Mouse (Mus musculus) hindbrain, embryonic 16.5 days (tissue): Measurements from ENCODE around the gene Syna. TPM values are rescaled to one million over a fixed set of nuclear protein-coding genes. Genes with fewer than 3 reads are reported as not detected.

Experiments
- ATAC-seq: fragments of 200-750 bp; cut with Nextera tagmentation; 2 replicates; pipeline ENCODE4 v1.8.0; 2017; ENCODE audit warnings: moderate TSS enrichment, moderate library complexity
- H3K27ac ChIP-seq: fragments of 300-500 bp; sonication (generic); 2 replicates; pipeline ENCODE4 v1.5.1; 2014; ENCODE audit warnings: low read depth, mild to moderate bottlenecking, control low read depth, low read length, moderate library complexity
- H3K27me3 ChIP-seq: fragments of 300-500 bp; sonication (generic); replicated peaks from 2 replicates; pipeline ENCODE4 v1.6.1; 2014; ENCODE audit warnings: low read length; ENCODE audit not compliant: control insufficient read depth, insufficient read depth
- H3K36me3 ChIP-seq: fragments of 300-500 bp; sonication (generic); 2 replicates; pipeline ENCODE4 v1.6.1; 2014; ENCODE audit warnings: mild to moderate bottlenecking, low read length, moderate library complexity, mixed read lengths; ENCODE audit not compliant: control insufficient read depth, insufficient read depth
- H3K4me1 ChIP-seq: fragments of 300-500 bp; sonication (generic); 2 replicates; pipeline ENCODE4 v1.6.1; 2014; ENCODE audit warnings: low read depth, low read length; ENCODE audit not compliant: control insufficient read depth, insufficient read depth
- H3K4me2 ChIP-seq: fragments of 300-500 bp; sonication (generic); 2 replicates; pipeline ENCODE4 v1.6.1; 2014; ENCODE audit warnings: mild to moderate bottlenecking, low read length, control low read depth, moderate library complexity
- H3K4me3 ChIP-seq: fragments of 300-500 bp; sonication (generic); 2 replicates; pipeline ENCODE4 v1.5.1; 2014; ENCODE audit warnings: mild to moderate bottlenecking, low read length, control low read depth, moderate library complexity
- H3K9ac ChIP-seq: fragments of 300-500 bp; sonication (generic); 2 replicates; pipeline ENCODE4 v1.6.1; 2014; ENCODE audit warnings: low read depth, mild to moderate bottlenecking, control low read depth, low read length, moderate library complexity
- H3K9me3 ChIP-seq: fragments of 300-500 bp; sonication (generic); 2 replicates; pipeline ENCODE4 v1.6.1; 2014; ENCODE audit warnings: mild to moderate bottlenecking, low read length, moderate library complexity; ENCODE audit not compliant: control insufficient read depth
- WGBS: fragments of 180-500 bp; shearing (Covaris S2); extraction: QIAGEN DNeasy Blood & Tissue Kit; methylation state at CpG from one replicate; pipeline ENCODE4 v1.1.7; 2014; 5-methylcytosine and 5-hydroxymethylcytosine counted together
- polyA plus RNA-seq: library from polyadenylated mRNA; unstranded; fragments of >200 nt; fragmentation: Nextera tagmentation; extraction: Ambion mirVana; gene quantifications from 2 replicates; pipeline ENCODE4 v1.2.1, GENCODE M21; 2015

Syna gene
- polyA plus RNA-seq, 1 experiment from 2014 or later: 0.45 TPM

GRCm38 (mm10) chr5:134583006-134583883, 23.3 kb upstream of the Syna start:
- Histone ChIP-seq H3K4me1 (peaks cover 7% of the 10 kb centered on the region), H3K36me3 (no peaks in the 10 kb centered on the region), H3K27ac (no peak overlapping the region), H3K9me3 (no peaks in the 10 kb centered on the region), H3K4me3 (peak overlapping the region; percentile 98), H3K27me3 (no peaks in the 10 kb centered on the region), H3K4me2 (peak overlapping the region; percentile 97), H3K9ac (peak overlapping the region; percentile 91)
- 30% methylated on average over 15 of the region's 15 CpGs for WGBS
- ATAC-seq: no peak

- Histone ChIP-seq H3K36me3 (no peaks in the 10 kb centered on the region), H3K4me1 (peaks cover 7% of the 10 kb centered on the region), H3K27me3 (no peaks in the 10 kb centered on the region), H3K9me3 (no peaks in the 10 kb centered on the region), H3K27ac (no peak overlapping the region), H3K9ac (peak overlapping the region; percentile 91), H3K4me2 (peak overlapping the region; percentile 97), H3K4me3 (peak overlapping the region; percentile 98)
- WGBS: 7% methylated on average over 30 of the region's 30 CpGs
- ATAC-seq: peak; percentile 97
Measured at GRCm38 (mm10) chr5:134582221-134582907, 22.4 kb upstream of the Syna start.

- no peak within 1 kb of the TSS for H3K27ac ChIP-seq
- no peaks in the 10 kb centered on the region for H3K36me3 ChIP-seq
- H3K4me2 ChIP-seq: no peak within 1 kb of the TSS
- no peak within 1 kb of the TSS for H3K9ac ChIP-seq
- ATAC-seq: no peak
- no peaks in the 10 kb centered on the region for H3K27me3 ChIP-seq
- H3K9me3 ChIP-seq: no peaks in the 10 kb centered on the region
- 86% methylated on average over 5 of the region's 5 CpGs for WGBS
- H3K4me1 ChIP-seq: peaks cover 7% of the 10 kb centered on the region
- no peak within 1 kb of the TSS for H3K4me3 ChIP-seq
Measured at GRCm38 (mm10) chr5:134581146-134581545, 21.2 kb upstream of the Syna start, which contains the start of gene Rfc2. Gene Rfc2 (plus strand): TSS chr5:134581366.

GRCm38 (mm10) chr5:134579135-134579534, 19.2 kb upstream of the Syna start:
- no peak for ATAC-seq
- no peak overlapping the region for H3K27ac ChIP-seq
- no peak overlapping the region for H3K4me3 ChIP-seq
- no peak overlapping the region for H3K4me2 ChIP-seq
- H3K4me1 ChIP-seq: peaks cover 7% of the 10 kb centered on the region
- WGBS: 67% methylated on average over 3 of the region's 3 CpGs
- no peaks in the 10 kb centered on the region for H3K36me3 ChIP-seq
- H3K27me3 ChIP-seq: no peaks in the 10 kb centered on the region
- no peak overlapping the region for H3K9ac ChIP-seq
- no peaks in the 10 kb centered on the region for H3K9me3 ChIP-seq

- Histone ChIP-seq H3K4me3 (no peak overlapping the region), H3K36me3 (no peaks in the 10 kb centered on the region)
- WGBS: 92% methylated on average over 7 of the region's 7 CpGs
Measured at GRCm38 (mm10) chr5:134577534-134577933, 17.6 kb upstream of the Syna start.

GRCm38 (mm10) chr5:134576517-134577220, 16.7 kb upstream of the Syna start:
- Histone ChIP-seq H3K27ac (no peak overlapping the region), H3K27me3 (no peaks in the 10 kb centered on the region), H3K9me3 (no peaks in the 10 kb centered on the region), H3K9ac (no peak overlapping the region), H3K4me3 (no peak overlapping the region), H3K4me1 (peaks cover 7% of the 10 kb centered on the region), H3K4me2 (no peak overlapping the region), H3K36me3 (no peaks in the 10 kb centered on the region)
- WGBS: 78% methylated on average over 14 of the region's 14 CpGs
- no peak for ATAC-seq

More at GRCm38 (mm10) chr5:134577534-134577933, 17.6 kb upstream of the Syna start:
- Histone ChIP-seq H3K27me3 (no peaks in the 10 kb centered on the region), H3K9me3 (no peaks in the 10 kb centered on the region), H3K9ac (no peak overlapping the region), H3K27ac (no peak overlapping the region), H3K4me1 (peaks cover 2% of the 10 kb centered on the region), H3K4me2 (no peak overlapping the region)
- no peak for ATAC-seq

GRCm38 (mm10) chr5:134575833-134576232, 15.9 kb upstream of the Syna start:
- Histone ChIP-seq H3K27ac (no peak overlapping the region), H3K27me3 (no peaks in the 10 kb centered on the region), H3K36me3 (no peaks in the 10 kb centered on the region), H3K9ac (no peak overlapping the region), H3K4me3 (no peak overlapping the region), H3K4me2 (no peak overlapping the region), H3K4me1 (peaks cover 7% of the 10 kb centered on the region), H3K9me3 (no peaks in the 10 kb centered on the region)
- ATAC-seq: no peak
- WGBS: 93% methylated on average over 5 of the region's 5 CpGs

- H3K9ac ChIP-seq: peak overlapping the region; percentile 70
- H3K27me3 ChIP-seq: no peaks in the 10 kb centered on the region
- 39% methylated on average over 10 of the region's 10 CpGs for WGBS
- H3K9me3 ChIP-seq: no peaks in the 10 kb centered on the region
- H3K4me2 ChIP-seq: peak overlapping the region; percentile 97
- H3K4me3 ChIP-seq: peak overlapping the region; percentile 60
- peaks cover 7% of the 10 kb centered on the region for H3K4me1 ChIP-seq
- peak; percentile 57 for ATAC-seq
- no peak overlapping the region for H3K27ac ChIP-seq
- H3K36me3 ChIP-seq: no peaks in the 10 kb centered on the region
Measured at GRCm38 (mm10) chr5:134572508-134573214, 12.7 kb upstream of the Syna start.
